ENCODE assay signal across 14 mouse cellular contexts in genomic region chrX:88906106-88906505, GRCm38 (mm10).
DNase-seq lines count a peak whose midpoint lies in the region.
"Had no signal": no experiment of that assay in that cellular context is flagged by ENCODE, and none has a peak within 500 bp of the region (broad histone marks: within the 10 kb centered on the region; RNA-seq: fewer than 3 reads in every experiment).

No protein-coding gene starts in this region.

- DNase-seq in layer of hippocampus, adult 18-20 months (ENCODE audit: low spot score in 2 of 2) = peak; percentile 6 to 51
- no peak for DNase-seq in layer of hippocampus, postnatal 10 days (ENCODE audit: low spot score in 2 of 2)
- peak; percentile 0 for DNase-seq in right cerebral cortex, adult 18-20 months
- no peak for DNase-seq in right cerebral cortex, postnatal 4 days
- DNase-seq in layer of hippocampus, adult 9-10 months (ENCODE audit: low spot score) = peak; percentile 6
- DNase-seq in kidney, postnatal 10 days = no peak
- no peak for DNase-seq in embryo, embryonic 10.5 days (ENCODE audit: low spot score)
- DNase-seq: adrenal gland, adult 2 months; adrenal gland, postnatal 25 days; cerebellum, adult 2 months; cerebellum, postnatal 14 days; gastrocnemius, postnatal 36 days; heart, adult 11 months; heart, postnatal 36 days had no signal

Comparison
In these comparisons a context has a peak if more than half of its experiments do, and no peak if none do; other contexts are left out.
1. DNase-seq: peak in layer of hippocampus, adult 18-20 months (2 of 2), right cerebral cortex, adult 18-20 months (single experiment) and layer of hippocampus, adult 9-10 months (single experiment); none in layer of hippocampus, postnatal 10 days (0 of 2), right cerebral cortex, postnatal 4 days (single experiment), kidney, postnatal 10 days (single experiment) and embryo, embryonic 10.5 days (single experiment).